ENCODE assay signal across 8 mouse cellular contexts in the genomic region with DNA sequence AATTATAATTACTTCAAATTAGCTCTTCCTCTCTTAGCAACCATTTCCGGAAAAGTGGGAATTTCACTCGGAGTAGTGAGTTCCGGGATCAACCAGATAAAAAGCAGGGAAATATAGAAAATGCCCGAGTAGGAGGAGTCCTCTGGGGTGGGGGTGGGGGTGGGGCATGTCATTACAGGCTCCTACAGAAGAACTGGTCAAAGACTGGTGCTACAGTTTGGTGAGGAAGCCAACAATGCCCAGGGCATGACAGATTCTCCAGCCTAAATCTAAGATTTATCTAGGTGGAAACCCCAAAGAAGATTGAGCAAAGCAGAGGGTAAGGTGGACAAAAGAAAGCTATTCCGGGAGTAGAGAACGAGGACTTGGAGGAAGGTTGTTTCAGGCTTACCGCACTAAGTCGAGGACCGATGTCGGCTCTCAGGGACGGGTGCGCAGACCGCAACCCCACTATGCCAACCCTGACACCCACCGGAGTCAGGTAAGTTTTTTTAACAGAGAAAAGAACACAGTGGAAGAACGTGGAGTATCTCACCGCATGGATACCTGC. TPM values are rescaled to one million over a fixed set of nuclear protein-coding genes. Genes with fewer than 3 reads are reported as not detected.
DNase-seq lines count a peak whose midpoint lies in the region; ATAC-seq and TF ChIP-seq lines count a peak whose summit lies in the region.

No protein-coding gene starts in this region.

- H3K4me1 ChIP-seq in heart, embryonic 10.5 days, result peaks cover 23% of the 10 kb centered on the region
- peaks cover 4% of the 10 kb centered on the region for H3K4me1 ChIP-seq in ES-Bruce4 (ENCODE audit: control insufficient read depth, insufficient read depth, low read length)
- peaks cover 35% of the 10 kb centered on the region for H3K4me1 ChIP-seq in forebrain, embryonic 14.5 days (ENCODE audit: control insufficient read depth, insufficient read depth, low read length)
- H3K4me1 ChIP-seq in liver, embryonic 14.5 days (replicated peaks; ENCODE audit: control insufficient read depth in 2 of 2, insufficient read depth in 2 of 2, low read length in 1 of 2), result peaks cover 26 to 29% of the 10 kb centered on the region in 2 experiments

- under 1% methylated on average over 16 of the region's 16 CpGs for WGBS in heart, embryonic 10.5 days
- 1% methylated on average over 16 of the region's 16 CpGs for WGBS in forebrain, embryonic 14.5 days
- WGBS in liver, embryonic 14.5 days (ENCODE audit: insufficient replicate concordance), result 1% methylated on average over 16 of the region's 16 CpGs

- DNase-seq in heart, embryonic 10.5 days (ENCODE audit: low spot score), result no peak
- DNase-seq in heart, adult 9 months (ENCODE audit: low spot score in 2 of 2), result no peak
- no peak for DNase-seq in forebrain, embryonic 14.5 days (ENCODE audit: low spot score)
- DNase-seq in liver, embryonic 14.5 days (ENCODE audit: low read depth in 3 of 3, low spot score in 3 of 3), result no peak
- DNase-seq in layer of hippocampus, adult 11-12 months (ENCODE audit: low spot score), result no peak
- DNase-seq in urinary bladder, adult 18-20 months (ENCODE audit: low spot score in 2 of 2), result no peak
- no peak for DNase-seq in spleen, adult 12 weeks (ENCODE audit: low spot score)

- peak; percentile 56 for ATAC-seq in forebrain, embryonic 14.5 days
- ATAC-seq in liver, embryonic 14.5 days (ENCODE audit: insufficient read depth), result peak; percentile 55; the same call in 1 of the 2 replicates

- H3K9me3 ChIP-seq in heart, embryonic 10.5 days, result no peaks in the 10 kb centered on the region
- no peaks in the 10 kb centered on the region for H3K9me3 ChIP-seq in ES-Bruce4 (replicated peaks; ENCODE audit: control insufficient read depth, insufficient read depth, low read length, poor library complexity, severe bottlenecking)
- no peaks in the 10 kb centered on the region for H3K9me3 ChIP-seq in forebrain, embryonic 14.5 days (replicated peaks; ENCODE audit: control insufficient read depth, low read length)
- no peaks in the 10 kb centered on the region for H3K9me3 ChIP-seq in liver, embryonic 14.5 days (ENCODE audit: control insufficient read depth, low read length)

- no peak for TF ChIP-seq POLR2A in ES-Bruce4 (IDR thresholded peaks at IDR 0.05; ENCODE audit: insufficient read depth, low read length)

- peak overlapping the region; percentile 82 for H3K4me3 ChIP-seq in heart, embryonic 10.5 days
- H3K4me3 ChIP-seq in ES-Bruce4 (ENCODE audit: low read depth, low read length), result peak overlapping the region; percentile 96
- H3K4me3 ChIP-seq in forebrain, embryonic 14.5 days (ENCODE audit: low read depth, low read length), result peak overlapping the region; percentile 78
- H3K4me3 ChIP-seq in liver, embryonic 14.5 days (ENCODE audit: insufficient read depth in 1 of 2, low read depth in 2 of 2, low read length in 2 of 2), result peak overlapping the region; percentile 95 to 98

- H3K9ac ChIP-seq in ES-Bruce4 (ENCODE audit: low read depth, poor library complexity, severe bottlenecking), result peak overlapping the region; percentile 86
- peak overlapping the region; percentile 77 for H3K9ac ChIP-seq in forebrain, embryonic 14.5 days (ENCODE audit: low read length)
- H3K9ac ChIP-seq in liver, embryonic 14.5 days (replicated peaks), result peak overlapping the region; percentile 91

- no peak for TF ChIP-seq EP300 in ES-Bruce4 (IDR thresholded peaks at IDR 0.05; ENCODE audit: insufficient read depth, low read depth, low read length)
- TF ChIP-seq EP300 in liver, embryonic 14.5 days (IDR thresholded peaks at IDR 0.05; ENCODE audit: low read depth), result no peak

- peak overlapping the region; percentile 84 for H3K4me2 ChIP-seq in forebrain, embryonic 14.5 days (ENCODE audit: low read length)
- H3K4me2 ChIP-seq in liver, embryonic 14.5 days (ENCODE audit: low read depth), result peak overlapping the region; percentile 96

- H3K36me3 ChIP-seq in heart, embryonic 10.5 days, result peaks cover 41% of the 10 kb centered on the region
- H3K36me3 ChIP-seq in ES-Bruce4 (ENCODE audit: control insufficient read depth, insufficient read depth, low read length, poor library complexity, severe bottlenecking), result peaks cover 44% of the 10 kb centered on the region
- peaks cover 38% of the 10 kb centered on the region for H3K36me3 ChIP-seq in forebrain, embryonic 14.5 days (ENCODE audit: control insufficient read depth, insufficient read depth, low read length)
- H3K36me3 ChIP-seq in liver, embryonic 14.5 days (replicated peaks; ENCODE audit: control insufficient read depth, insufficient read depth, low read depth), result peaks cover 41% of the 10 kb centered on the region

- H3K27me3 ChIP-seq in heart, embryonic 10.5 days (ENCODE audit: insufficient read depth, poor library complexity, severe bottlenecking), result no peaks in the 10 kb centered on the region
- H3K27me3 ChIP-seq in ES-Bruce4 (ENCODE audit: control insufficient read depth, insufficient read depth, low read length, poor library complexity, severe bottlenecking), result no peaks in the 10 kb centered on the region
- no peaks in the 10 kb centered on the region for H3K27me3 ChIP-seq in forebrain, embryonic 14.5 days (replicated peaks; ENCODE audit: control insufficient read depth, insufficient read depth, low read length)
- H3K27me3 ChIP-seq in liver, embryonic 14.5 days (ENCODE audit: control insufficient read depth, insufficient read depth, low read length), result no peaks in the 10 kb centered on the region

- H3K27ac ChIP-seq in heart, embryonic 10.5 days, result peak overlapping the region; percentile 88
- H3K27ac ChIP-seq in ES-Bruce4 (ENCODE audit: insufficient read depth, low read length), result peak overlapping the region; percentile 12
- H3K27ac ChIP-seq in forebrain, embryonic 14.5 days (ENCODE audit: low read depth, low read length), result peak overlapping the region; percentile 75
- peak overlapping the region; percentile 85 for H3K27ac ChIP-seq in liver, embryonic 14.5 days

- TF ChIP-seq CTCF in ES-Bruce4 (IDR thresholded peaks at IDR 0.05; ENCODE audit: low read depth, low read length), result no peak
- TF ChIP-seq CTCF in liver, embryonic 14.5 days (IDR thresholded peaks at IDR 0.05; ENCODE audit: low read depth), result no peak

RNA-seq across cellular contexts. Expression of a gene that starts 0.3 kb away (rescaled TPM):
- polyA plus RNA-seq in heart, embryonic 10.5 days (2016; fragmentation: Nextera tagmentation; extraction: Ambion mirVana), result 59.6 and 68.1 TPM in 2 replicates
- 67.6 and 72.7 TPM in 2 replicates for polyA plus RNA-seq in ES-Bruce4 (2011; ENCODE audit: insufficient read depth, insufficient read length, low read depth, missing spikeins)
- polyA plus RNA-seq in forebrain, embryonic 14.5 days (2014; fragmentation: Nextera tagmentation; extraction: Ambion mirVana), result 132 and 140 TPM in 2 replicates
- 23.8 and 27.9 TPM in 2 replicates for polyA plus RNA-seq in liver, embryonic 14.5 days (2012; rRNA removed)
- polyA plus RNA-seq in liver, embryonic 14.5 days (2014; fragmentation: Nextera tagmentation; extraction: Ambion mirVana), result 22.1 and 24.3 TPM in 2 replicates

RNA-seq across cellular contexts. Expression of a gene that starts 18.1 kb away (rescaled TPM):
- polyA plus RNA-seq in heart, embryonic 10.5 days (2016; fragmentation: Nextera tagmentation; extraction: Ambion mirVana), result 21.5 and 23.0 TPM in 2 replicates
- 22.2 and 23.5 TPM in 2 replicates for polyA plus RNA-seq in ES-Bruce4 (2011; ENCODE audit: insufficient read depth, insufficient read length, low read depth, missing spikeins)
- polyA plus RNA-seq in forebrain, embryonic 14.5 days (2014; fragmentation: Nextera tagmentation; extraction: Ambion mirVana), result 9.4 TPM in 2 replicates
- 10.7 and 15.1 TPM in 2 replicates for polyA plus RNA-seq in liver, embryonic 14.5 days (2012; rRNA removed)
- 8.6 and 9.5 TPM in 2 replicates for polyA plus RNA-seq in liver, embryonic 14.5 days (2014; fragmentation: Nextera tagmentation; extraction: Ambion mirVana)

RNA-seq across cellular contexts. Expression of a gene that starts 18.1 kb away (rescaled TPM):
- 78.0 and 92.7 TPM in 2 replicates for polyA plus RNA-seq in heart, embryonic 10.5 days (2016; fragmentation: Nextera tagmentation; extraction: Ambion mirVana)
- 79.2 and 85.2 TPM in 2 replicates for polyA plus RNA-seq in ES-Bruce4 (2011; ENCODE audit: insufficient read depth, insufficient read length, low read depth, missing spikeins)
- 69.1 and 79.5 TPM in 2 replicates for polyA plus RNA-seq in forebrain, embryonic 14.5 days (2014; fragmentation: Nextera tagmentation; extraction: Ambion mirVana)
- polyA plus RNA-seq in liver, embryonic 14.5 days (2012; rRNA removed), result 23.9 and 27.1 TPM in 2 replicates
- 30.3 and 35.7 TPM in 2 replicates for polyA plus RNA-seq in liver, embryonic 14.5 days (2014; fragmentation: Nextera tagmentation; extraction: Ambion mirVana)

RNA-seq across cellular contexts. Expression of a gene that starts 37.1 kb away (rescaled TPM):
- 44.8 and 59.1 TPM in 2 replicates for polyA plus RNA-seq in heart, embryonic 10.5 days (2016; fragmentation: Nextera tagmentation; extraction: Ambion mirVana)
- polyA plus RNA-seq in ES-Bruce4 (2011; ENCODE audit: insufficient read depth, insufficient read length, low read depth, missing spikeins), result 7.2 and 7.4 TPM in 2 replicates
- 185 and 194 TPM in 2 replicates for polyA plus RNA-seq in forebrain, embryonic 14.5 days (2014; fragmentation: Nextera tagmentation; extraction: Ambion mirVana)
- 3.3 and 3.4 TPM in 2 replicates for polyA plus RNA-seq in liver, embryonic 14.5 days (2012; rRNA removed)
- 8.4 and 9.5 TPM in 2 replicates for polyA plus RNA-seq in liver, embryonic 14.5 days (2014; fragmentation: Nextera tagmentation; extraction: Ambion mirVana)

RNA-seq across cellular contexts. Expression of a gene that starts 45.8 kb away (rescaled TPM):
- polyA plus RNA-seq in heart, embryonic 10.5 days (2016; fragmentation: Nextera tagmentation; extraction: Ambion mirVana), result 39.7 and 54.2 TPM in 2 replicates
- 36.6 and 37.3 TPM in 2 replicates for polyA plus RNA-seq in ES-Bruce4 (2011; ENCODE audit: insufficient read depth, insufficient read length, low read depth, missing spikeins)
- 34.3 and 40.1 TPM in 2 replicates for polyA plus RNA-seq in forebrain, embryonic 14.5 days (2014; fragmentation: Nextera tagmentation; extraction: Ambion mirVana)
- 24.0 and 38.1 TPM in 2 replicates for polyA plus RNA-seq in liver, embryonic 14.5 days (2012; rRNA removed)
- polyA plus RNA-seq in liver, embryonic 14.5 days (2014; fragmentation: Nextera tagmentation; extraction: Ambion mirVana), result 35.4 and 41.2 TPM in 2 replicates

Comparison
In these comparisons a context has a peak if more than half of its experiments do, and no peak if none do; other contexts are left out.
1. H3K27ac ChIP-seq: peak in every context shown above with its lines; median percentile 88 in heart, embryonic 10.5 days; 85 in liver, embryonic 14.5 days; 75 in forebrain, embryonic 14.5 days; 12 in ES-Bruce4.